Mouse (Mus musculus) limb, embryonic 10.5 days (tissue): ENCODE data around the gene Stambpl1. TPM values are rescaled to one million over a fixed set of nuclear protein-coding genes. Genes with fewer than 3 reads are reported as not detected.

Experiments used
- DNase-seq: peaks from one replicate; pipeline ENCODE4 v3.0.0-alpha.2; 2017; ENCODE audit warnings: low spot score
- H3K27ac ChIP-seq: fragments of 300-500 bp; sonication (generic); 2 replicates; pipeline ENCODE4 v1.5.1; 2016; ENCODE audit warnings: mild to moderate bottlenecking
- H3K27me3 ChIP-seq: fragments of 300-500 bp; sonication (generic); 2 replicates; pipeline ENCODE4 v1.6.1; 2016; ENCODE audit warnings: low read depth, mild to moderate bottlenecking; ENCODE audit not compliant: poor library complexity, severe bottlenecking
- H3K36me3 ChIP-seq: fragments of 300-500 bp; sonication (generic); 2 replicates; pipeline ENCODE4 v1.6.1; 2016; ENCODE audit warnings: mild to moderate bottlenecking, moderate library complexity
- H3K4me1 ChIP-seq: fragments of 300-500 bp; sonication (generic); 2 replicates; pipeline ENCODE4 v1.6.1; 2016
- H3K4me3 ChIP-seq: fragments of 300-500 bp; sonication (generic); 2 replicates; pipeline ENCODE4 v1.5.1; 2016; ENCODE audit warnings: mild to moderate bottlenecking, moderate library complexity
- H3K9me3 ChIP-seq: fragments of 300-500 bp; sonication (generic); replicated peaks from 2 replicates; pipeline ENCODE4 v1.6.1; 2016; ENCODE audit warnings: mild to moderate bottlenecking
- WGBS: fragments of 180-500 bp; shearing (Covaris S2); methylation state at CpG from one replicate; pipeline ENCODE4 v1.1.7; 2016; 5-methylcytosine and 5-hydroxymethylcytosine counted together
- polyA plus RNA-seq: library from polyadenylated mRNA; unstranded; fragments of >200 nt; fragmentation: Nextera tagmentation; extraction: Ambion mirVana; gene quantifications from 2 replicates; pipeline ENCODE4 v1.2.1, GENCODE M21; 2016

Stambpl1 gene
- polyA plus RNA-seq, 1 experiment from 2014 or later = 13.8 TPM

- no peak overlapping the region for H3K27ac ChIP-seq
- WGBS = 89% methylated on average over 6 of the region's 6 CpGs
- H3K27me3 ChIP-seq = no peaks in the 10 kb centered on the region
- no peaks in the 10 kb centered on the region; the same call in 1 of the 2 replicates for H3K4me1 ChIP-seq
- H3K9me3 ChIP-seq = no peaks in the 10 kb centered on the region
- no peaks in the 10 kb centered on the region for H3K36me3 ChIP-seq
- DNase-seq = no peak
- H3K4me3 ChIP-seq = no peak overlapping the region
Observed at GRCm38 (mm10) chr19:34283614-34284013, 91.6 kb downstream of the Stambpl1 start.

GRCm38 (mm10) chr19:34284383-34284782 lies 92.4 kb downstream of the Stambpl1 start:
- Histone ChIP-seq H3K9me3 (no peaks in the 10 kb centered on the region), H3K27ac (no peak overlapping the region), H3K4me3 (no peak overlapping the region), H3K4me1 (no peaks in the 10 kb centered on the region; the same call in 1 of the 2 replicates), H3K36me3 (no peaks in the 10 kb centered on the region), H3K27me3 (no peaks in the 10 kb centered on the region)
- DNase-seq = no peak
- WGBS = 69% methylated on average over 10 of the region's 10 CpGs

DNA sequence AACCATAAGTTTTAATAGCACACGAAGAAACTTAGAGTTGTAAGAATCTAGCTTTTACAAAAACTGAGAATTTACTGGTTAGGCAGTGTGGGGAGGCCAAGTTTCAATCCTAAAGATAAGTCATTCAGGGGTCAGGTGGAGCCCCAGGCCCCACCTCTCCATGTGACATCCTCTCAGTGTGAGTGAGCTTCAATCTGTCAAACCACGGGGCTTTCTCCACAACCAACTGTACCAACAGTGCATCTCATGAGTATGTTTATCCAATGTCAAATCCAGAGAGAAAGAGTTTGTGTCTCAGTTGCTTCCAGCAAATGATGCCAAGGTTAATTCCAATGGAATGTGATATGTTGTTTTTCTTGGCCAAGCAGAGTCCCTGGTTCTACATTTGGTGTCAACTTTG lies 92.8 kb downstream of the Stambpl1 start:
- H3K4me1 ChIP-seq = no peaks in the 10 kb centered on the region; the same call in 1 of the 2 replicates
- no peaks in the 10 kb centered on the region for H3K36me3 ChIP-seq
- no peak overlapping the region for H3K4me3 ChIP-seq
- no peak overlapping the region for H3K27ac ChIP-seq
- H3K27me3 ChIP-seq = no peaks in the 10 kb centered on the region
- DNase-seq = no peak
- H3K9me3 ChIP-seq = no peaks in the 10 kb centered on the region
- 62% methylated on average over 2 of the region's 2 CpGs for WGBS

- Histone ChIP-seq H3K4me3 (no peak overlapping the region), H3K9me3 (no peaks in the 10 kb centered on the region), H3K36me3 (no peaks in the 10 kb centered on the region), H3K4me1 (peaks cover 14% of the 10 kb centered on the region), H3K27me3 (peaks cover 15% of the 10 kb centered on the region), H3K27ac (no peak overlapping the region)
- no peak for DNase-seq
Observed at GRCm38 (mm10) chr19:34287221-34287620, 95.2 kb downstream of the Stambpl1 start.

DNA sequence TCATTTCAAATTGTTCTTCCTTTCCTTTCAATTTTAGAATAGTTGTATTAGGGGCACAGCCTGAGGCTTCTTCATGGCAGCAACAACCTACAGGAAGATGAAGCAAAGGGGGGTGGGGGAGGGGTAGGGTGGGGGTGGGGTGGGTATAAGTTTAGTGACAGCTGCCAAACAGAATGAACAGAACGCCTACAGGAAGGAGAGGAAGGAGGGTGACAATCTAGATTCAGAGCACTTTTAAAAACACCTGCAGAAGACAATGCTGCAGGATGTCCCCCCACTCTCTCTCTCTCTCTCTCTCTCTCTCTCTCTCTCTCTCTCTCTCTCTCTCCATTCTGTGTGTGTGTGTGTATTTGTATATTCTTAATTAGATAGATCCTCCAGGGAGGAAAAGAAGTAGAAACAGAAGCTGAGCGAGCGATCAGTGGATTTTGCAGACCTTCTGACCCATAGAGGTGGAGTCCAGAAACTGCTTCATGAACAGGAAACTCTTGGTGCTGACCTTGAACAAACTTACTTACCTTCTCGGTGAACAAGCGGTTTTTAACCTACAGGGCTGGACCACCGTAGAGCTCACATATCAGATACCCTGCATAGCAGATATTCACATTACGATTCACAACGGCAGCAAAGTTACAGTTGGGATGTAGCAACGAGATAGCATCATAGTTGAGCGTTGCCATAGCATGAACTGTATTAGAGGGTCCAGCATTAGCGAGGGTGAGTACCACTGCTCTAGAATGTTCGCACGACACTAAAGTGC lies 95.8 kb downstream of the Stambpl1 start:
- no peak overlapping the region for H3K4me3 ChIP-seq
- H3K27me3 ChIP-seq = peaks cover 20% of the 10 kb centered on the region
- WGBS = 86% methylated on average over 13 of the region's 13 CpGs
- H3K36me3 ChIP-seq = no peaks in the 10 kb centered on the region
- DNase-seq = no peak
- H3K27ac ChIP-seq = no peak overlapping the region
- H3K9me3 ChIP-seq = no peaks in the 10 kb centered on the region
- peaks cover 14% of the 10 kb centered on the region for H3K4me1 ChIP-seq

GRCm38 (mm10) chr19:34288696-34289095 lies 96.7 kb downstream of the Stambpl1 start:
- DNase-seq = no peak
- H3K9me3 ChIP-seq = no peaks in the 10 kb centered on the region
- no peak overlapping the region for H3K27ac ChIP-seq
- WGBS = 95% methylated on average over 1 of the region's 1 CpGs
- no peaks in the 10 kb centered on the region for H3K36me3 ChIP-seq
- H3K27me3 ChIP-seq = peaks cover 20% of the 10 kb centered on the region
- no peak overlapping the region for H3K4me3 ChIP-seq
- peaks cover 14% of the 10 kb centered on the region for H3K4me1 ChIP-seq

Other genes starting within 250 kb of the Stambpl1 start
- not detected in 2 replicates for gene Lipf, start 231.0 kb upstream of the Stambpl1 start, polyA plus RNA-seq
- gene Lipk, start 183.9 kb upstream of the Stambpl1 start, polyA plus RNA-seq = not detected in 2 replicates
- not detected in 2 replicates for gene Lipn, start 124.9 kb upstream of the Stambpl1 start, polyA plus RNA-seq
- gene Lipm, start 91.3 kb upstream of the Stambpl1 start, polyA plus RNA-seq = not detected in 2 replicates
- gene Ankrd22, start 26.2 kb upstream of the Stambpl1 start, polyA plus RNA-seq = 0.09 and 0.10 TPM in 2 replicates
- 12.0 and 19.9 TPM in 2 replicates for gene Acta2, start 63.4 kb downstream of the Stambpl1 start, polyA plus RNA-seq
- 0.53 and 0.94 TPM in 2 replicates for gene Fas, start 98.4 kb downstream of the Stambpl1 start, polyA plus RNA-seq